Mouse (Mus musculus) T-helper 2 cell (primary cell): Measurements from ENCODE around the gene Gm13420.

Experiments used
- in situ Hi-C: fragments of 300-600 bp; cut with MboI, MseI; formaldehyde crosslinking; loops from one replicate; pipeline ENCODE4 v1.15.1; 2025; ENCODE audit warnings: high pct_unique_total_duplicates

The Gm13420 gene

DNA sequence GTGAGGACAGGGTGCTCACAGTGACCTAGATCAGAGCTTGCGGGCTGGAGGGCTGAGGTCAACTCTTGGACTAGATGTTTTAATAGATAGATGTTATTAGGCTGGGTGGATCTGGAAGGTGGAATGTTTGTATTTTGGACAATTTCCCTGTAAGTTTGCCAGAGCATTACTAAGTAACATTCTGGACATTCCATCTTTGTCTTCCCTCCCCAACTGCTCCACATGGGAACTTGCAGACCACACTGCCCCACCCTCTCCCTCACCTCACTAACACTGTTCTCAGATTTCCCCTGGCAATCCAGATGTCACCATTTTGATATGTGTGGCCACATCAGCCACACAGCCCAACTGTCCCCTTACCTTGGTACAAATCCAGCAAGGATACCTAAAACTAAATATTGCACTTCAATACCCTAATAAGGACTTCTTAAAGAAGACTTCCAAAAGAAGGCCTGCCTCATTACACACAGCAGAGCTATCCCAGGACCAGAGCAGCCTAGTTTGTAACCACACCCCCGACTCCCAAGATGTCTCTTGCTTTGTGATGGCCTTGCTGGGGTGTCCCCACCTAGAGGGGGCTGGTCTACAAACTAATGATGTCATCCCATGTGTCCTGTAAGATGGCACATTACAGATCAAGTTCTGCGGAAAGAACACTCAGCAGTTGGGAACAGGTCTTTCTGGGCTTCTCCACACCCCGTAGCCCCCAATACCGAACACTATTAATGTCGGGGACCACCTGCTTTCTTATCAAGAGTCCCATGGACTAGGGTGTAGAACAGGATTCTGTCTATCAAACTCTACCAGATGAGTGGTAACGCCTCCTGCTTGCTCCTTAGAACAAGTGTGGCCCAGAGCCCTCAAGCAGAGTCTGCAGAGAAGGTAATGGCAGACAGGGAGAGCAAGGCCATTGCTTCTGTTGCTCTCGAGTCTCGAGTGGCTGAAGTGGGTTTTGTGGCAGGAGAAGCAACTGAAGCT, 48.1 kb downstream of the Gm13420 start:
- in situ Hi-C loops, result loop anchor here (10.0 kb wide), 1 partner anchor 1379 kb away; no protein-coding TSS in a partner anchor

DNA sequence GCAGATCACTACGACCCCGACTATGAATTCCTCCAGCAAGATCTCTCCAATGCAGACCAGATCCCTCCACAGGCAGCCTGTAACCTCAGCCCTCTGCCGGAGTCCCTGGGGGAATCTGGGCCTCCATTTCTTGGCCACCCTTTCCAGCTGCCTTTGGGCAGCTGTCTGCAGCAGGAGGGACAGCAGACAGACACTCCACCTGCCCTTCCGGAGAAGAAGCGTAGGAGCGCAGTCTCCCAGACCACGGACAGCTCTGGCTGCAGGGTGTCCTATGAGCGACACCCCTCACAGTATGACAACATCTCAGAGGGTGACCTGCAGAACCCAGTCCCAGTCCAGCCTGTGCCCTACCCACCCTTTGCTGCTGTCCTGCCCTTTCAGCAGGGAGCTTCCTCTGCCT, 49.3 kb downstream of the Gm13420 start:
- in situ Hi-C loops, result loop anchor here (10.0 kb wide), 1 partner anchor 1377 kb away; no protein-coding TSS in a partner anchor

DNA sequence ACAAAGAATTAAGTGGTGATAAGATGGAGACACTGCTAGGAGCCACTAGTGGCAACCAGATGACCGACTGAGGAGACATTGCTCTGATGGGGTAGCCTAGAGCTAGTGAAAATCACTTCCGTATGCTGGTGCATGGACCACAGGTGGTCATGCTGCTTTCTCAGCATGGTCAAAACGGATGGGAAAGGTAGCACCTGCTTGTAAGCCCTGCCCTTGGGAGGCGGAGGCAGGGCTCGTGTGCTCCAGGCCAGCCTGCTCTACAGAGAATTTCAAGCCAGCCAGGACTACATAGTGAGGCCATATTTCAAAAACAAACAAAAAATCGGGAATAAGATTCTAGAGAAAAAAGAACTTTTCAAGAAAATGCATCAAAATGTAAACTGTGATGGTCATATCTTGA, 50.1 kb downstream of the Gm13420 start:
- in situ Hi-C loops, result loop anchor here (10.0 kb wide), 1 partner anchor 1377 kb away; no protein-coding TSS in a partner anchor

DNA sequence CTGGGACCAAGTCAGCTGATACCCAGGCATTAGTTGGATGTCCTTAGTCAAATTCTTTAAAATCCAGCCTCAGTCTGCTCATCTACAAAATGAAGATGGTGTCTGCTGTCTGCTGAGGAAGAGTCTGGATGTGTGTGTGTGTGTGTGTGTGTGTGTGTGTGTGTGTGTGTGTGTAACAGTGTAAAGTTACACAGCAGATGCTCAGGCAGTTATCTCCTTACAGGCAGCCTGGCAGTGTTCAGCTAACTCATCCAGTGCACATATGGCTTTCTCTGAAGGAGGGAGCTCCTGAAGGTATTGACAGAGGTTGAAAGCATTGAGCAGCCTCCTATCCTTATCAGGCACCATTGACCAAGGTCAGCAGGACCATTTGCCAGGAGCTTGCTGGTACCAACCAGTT, 50.6 kb downstream of the Gm13420 start:
- in situ Hi-C loops, result loop anchor here (10.0 kb wide), 1 partner anchor 1376 kb away; no protein-coding TSS in a partner anchor

DNA sequence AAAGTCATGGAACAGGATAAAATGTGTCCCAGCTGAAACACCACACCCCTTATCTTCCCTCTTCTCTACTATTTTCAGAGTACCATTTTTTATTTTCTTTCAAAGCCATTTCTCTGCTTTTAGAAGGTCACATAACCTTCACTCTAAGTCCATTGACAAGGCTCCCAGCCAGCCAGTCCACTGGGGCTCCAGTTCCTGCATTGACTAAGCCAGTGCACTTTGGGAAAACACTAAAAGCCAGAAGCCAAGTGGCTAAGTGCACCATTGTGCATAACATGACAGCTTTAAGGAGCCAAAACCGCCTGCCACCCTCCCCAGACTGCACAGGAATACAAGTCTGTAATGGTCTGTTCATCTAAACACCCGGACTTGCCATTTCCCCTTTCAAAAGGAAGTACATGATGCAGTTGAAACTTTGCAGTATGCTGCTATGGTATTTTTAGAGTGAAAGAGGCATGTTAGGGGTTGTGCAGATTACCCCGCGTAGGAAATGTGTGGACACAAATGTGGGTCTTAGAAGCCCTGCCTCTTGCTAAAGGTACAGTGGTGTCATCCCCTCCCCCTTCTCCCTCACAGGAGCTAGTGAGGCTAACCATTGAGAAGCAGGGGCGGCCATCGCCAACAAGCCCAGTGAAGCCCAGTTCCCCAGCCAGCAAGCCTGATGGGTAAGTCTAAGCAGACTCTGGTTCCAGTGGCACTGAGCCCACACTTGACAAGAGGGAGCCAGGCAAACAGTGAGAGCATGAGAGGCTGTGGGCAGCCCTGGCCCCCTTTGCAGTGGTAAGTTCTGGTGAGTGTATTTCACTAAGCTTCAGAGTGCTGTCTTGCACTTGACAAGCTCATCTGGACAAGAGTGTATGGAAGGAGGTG, 52.8 kb downstream of the Gm13420 start:
- in situ Hi-C loops, result no loop called here

DNA sequence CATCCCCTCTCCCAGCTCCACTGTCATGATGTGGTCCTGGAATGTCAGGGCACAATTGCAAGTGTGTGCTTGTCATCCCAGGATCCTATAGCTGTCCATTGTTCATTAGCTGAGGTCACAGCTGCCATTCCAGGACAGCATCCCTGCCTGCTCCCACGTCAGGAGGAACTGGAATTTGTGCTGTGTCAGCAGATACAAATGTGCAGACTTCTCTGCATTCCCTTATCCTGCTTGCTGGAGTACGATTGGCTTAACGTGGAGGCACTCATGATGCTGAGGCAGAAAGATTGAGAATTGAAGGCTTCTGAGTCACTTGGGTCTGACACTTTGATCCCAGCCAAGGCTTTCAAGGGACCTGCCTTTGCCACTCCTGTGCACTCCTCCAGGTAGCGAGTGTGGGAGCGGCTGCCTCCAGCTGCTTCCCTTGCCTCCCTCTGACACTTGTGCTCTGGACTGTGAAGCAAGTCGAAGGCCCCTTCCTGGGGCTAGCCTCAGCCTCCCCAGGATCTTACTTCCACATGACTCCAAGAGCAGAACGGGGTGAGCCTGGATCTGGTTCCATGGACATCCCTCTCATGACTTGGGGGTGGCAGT, 55.2 kb downstream of the Gm13420 start:
- in situ Hi-C loops, result no loop called here
